Mouse (Mus musculus) spleen, adult 2 months (tissue): ENCODE measurements around the gene Ap1s2.

ENCODE experiments used
- CTCF ChIP-seq: fragments of 200-500 bp; IDR thresholded peaks from 2 replicates; pipeline ENCODE4 v1.5.1; 2011; ENCODE audit warnings: mild to moderate bottlenecking, inconsistent platforms; ENCODE audit not compliant: insufficient read depth, insufficient read length, insufficient replicate concordance; ENCODE audit errors: extremely low read depth
- POLR2A ChIP-seq: fragments of 200-500 bp; IDR thresholded peaks from 2 replicates; pipeline ENCODE4 v1.6.1; 2011; ENCODE audit warnings: low read depth, low read length, inconsistent platforms

DNA sequence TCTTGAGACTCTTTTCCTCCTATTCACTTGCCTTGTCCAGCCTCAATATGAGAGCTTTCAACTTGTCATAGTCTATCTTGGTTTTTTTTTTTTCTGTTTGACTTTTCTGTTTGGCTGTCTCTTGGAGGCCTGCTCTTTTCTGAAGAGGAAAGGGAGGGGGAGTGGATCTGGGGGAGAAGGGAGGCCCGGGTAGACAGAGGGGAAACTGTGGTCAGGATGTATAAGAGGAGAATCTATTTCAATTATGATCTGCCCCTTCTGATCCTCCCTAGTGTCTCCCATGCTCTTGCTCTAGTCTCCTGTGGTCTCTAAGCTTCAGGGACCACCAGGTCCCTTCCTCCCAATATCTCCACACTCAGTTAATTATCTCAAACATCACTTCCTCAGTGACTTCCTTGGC is 42.8 kb downstream of the Ap1s2 start:
- TF ChIP-seq POLR2A, result no peak
- TF ChIP-seq CTCF, result no peak
